Mouse (Mus musculus) midbrain, embryonic 14.5 days (tissue): ENCODE measurements around the gene Mbtps2. TPM values are rescaled to one million over a fixed set of nuclear protein-coding genes. Genes with fewer than 3 reads are reported as not detected.

Experiments
- ATAC-seq: fragments of 200-750 bp; cut with Nextera tagmentation; 2 replicates; pipeline ENCODE4 v1.8.0; 2017; ENCODE audit warnings: moderate number of reproducible peaks, moderate library complexity; ENCODE audit not compliant: low FRiP score, low TSS enrichment
- DNase-seq: peaks from one replicate; pipeline ENCODE4 v3.0.0-alpha.2; 2015
- H3K27ac ChIP-seq: fragments of 300-500 bp; sonication (generic); replicated peaks from 2 replicates; pipeline ENCODE4 v1.5.1; 2014; ENCODE audit warnings: mild to moderate bottlenecking, low read depth, low read length, moderate library complexity
- H3K27me3 ChIP-seq: fragments of 300-500 bp; sonication (generic); 2 replicates; pipeline ENCODE4 v1.6.1; 2014; ENCODE audit warnings: low read length, control low read depth, mixed read lengths; ENCODE audit not compliant: control insufficient read depth, insufficient read depth
- H3K36me3 ChIP-seq: fragments of 300-500 bp; sonication (generic); 2 replicates; pipeline ENCODE4 v1.6.1; 2014; ENCODE audit warnings: low read length, control low read depth; ENCODE audit not compliant: control insufficient read depth, insufficient read depth
- H3K4me1 ChIP-seq: fragments of 300-500 bp; sonication (generic); 2 replicates; pipeline ENCODE4 v1.6.1; 2014; ENCODE audit warnings: mild to moderate bottlenecking, antibody characterized with exemption, low read length, control low read depth; ENCODE audit not compliant: control insufficient read depth, insufficient read depth
- H3K4me2 ChIP-seq: fragments of 300-500 bp; sonication (generic); 2 replicates; pipeline ENCODE4 v1.6.1; 2014; ENCODE audit warnings: mild to moderate bottlenecking, low read length, moderate library complexity
- H3K4me3 ChIP-seq: fragments of 300-500 bp; sonication (generic); replicated peaks from 2 replicates; pipeline ENCODE4 v1.5.1; 2014; ENCODE audit warnings: low read depth, low read length
- H3K9ac ChIP-seq: fragments of 300-500 bp; sonication (generic); replicated peaks from 2 replicates; pipeline ENCODE4 v1.6.1; 2014; ENCODE audit warnings: mild to moderate bottlenecking, low read length, moderate library complexity
- H3K9me3 ChIP-seq: fragments of 300-500 bp; sonication (generic); 2 replicates; pipeline ENCODE4 v1.6.1; 2016; ENCODE audit warnings: low read length, control low read depth, mixed read lengths; ENCODE audit not compliant: control insufficient read depth
- WGBS: fragments of 180-500 bp; shearing (Covaris S2); extraction: QIAGEN DNeasy Blood & Tissue Kit; methylation state at CpG from one replicate; pipeline ENCODE4 v1.1.7; 2014; 5-methylcytosine and 5-hydroxymethylcytosine counted together
- polyA plus RNA-seq: library from polyadenylated mRNA; unstranded; fragments of >200 nt; fragmentation: Nextera tagmentation; extraction: Ambion mirVana; gene quantifications from 2 replicates; pipeline ENCODE4 v1.2.1, GENCODE M21; 2014

Gene Mbtps2
- polyA plus RNA-seq, 1 experiment from 2014 or later = 31.6 TPM

DNA sequence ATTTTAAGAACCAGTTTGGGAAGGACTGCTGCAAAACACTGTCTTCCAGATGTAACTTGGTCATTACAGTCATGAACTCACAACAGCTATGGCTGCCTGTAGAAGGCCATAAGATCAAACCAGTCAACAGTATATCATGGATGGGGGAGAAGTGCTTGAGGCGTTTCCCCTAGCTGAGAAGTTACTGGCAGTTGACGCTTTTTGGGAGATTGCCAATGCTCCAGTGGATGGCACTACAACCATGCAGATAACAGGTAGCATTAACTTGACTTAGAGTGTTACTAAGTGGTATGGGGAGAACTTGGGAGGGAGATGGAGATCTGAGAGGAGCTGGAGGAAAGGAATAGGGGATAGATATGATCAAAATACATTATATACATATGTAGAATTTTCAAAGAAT, 23.8 kb downstream of the Mbtps2 start:
- H3K4me3 ChIP-seq = no peak overlapping the region
- H3K27ac ChIP-seq = no peak overlapping the region
- ATAC-seq (no peak), DNase-seq (no peak)
- 0 out of 2 replicates have a peak, but pooled peaks cover 4% of the 10 kb centered on the region for H3K36me3 ChIP-seq
- no peak overlapping the region for H3K9ac ChIP-seq
- no peaks in the 10 kb centered on the region for H3K4me1 ChIP-seq
- WGBS = 81% methylated on average over 2 of the region's 2 CpGs
- no peaks in the 10 kb centered on the region for H3K9me3 ChIP-seq
- no peak overlapping the region for H3K4me2 ChIP-seq
- no peaks in the 10 kb centered on the region for H3K27me3 ChIP-seq

DNA sequence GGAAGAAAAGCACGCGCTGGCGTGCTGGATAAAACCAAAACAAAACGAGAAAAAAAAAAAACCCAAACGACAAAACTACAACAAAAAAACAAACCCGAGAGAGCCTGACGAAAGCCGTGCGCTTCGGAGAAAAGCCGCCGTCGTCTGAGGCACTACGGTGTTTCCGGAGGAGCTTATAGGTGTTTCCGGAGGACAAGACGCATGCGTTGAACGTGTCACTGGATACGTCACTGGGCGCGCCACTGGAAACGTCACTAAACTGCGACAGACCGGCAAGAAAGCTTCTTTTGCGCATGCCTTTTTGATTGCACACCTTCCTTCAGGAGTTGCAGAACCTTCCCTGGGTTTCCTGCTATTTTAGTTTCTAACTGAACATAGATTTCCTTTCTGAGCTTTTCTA, 29.7 kb downstream of the Mbtps2 start, which contains the start of gene Yy2:
Yy2 (minus strand) TSS at position 146 of the 400 bp plus-strand sequence.
- H3K4me2 ChIP-seq = no peak within 1 kb of the TSS
- H3K9ac ChIP-seq = no peak within 1 kb of the TSS
- no peak within 1 kb of the TSS for H3K4me3 ChIP-seq
- ATAC-seq = no peak
- no peak within 1 kb of the TSS for H3K27ac ChIP-seq
- 0 out of 2 replicates have a peak, but pooled peaks cover 13% of the 10 kb centered on the region for H3K36me3 ChIP-seq
- H3K4me1 ChIP-seq = no peaks in the 10 kb centered on the region
- no peaks in the 10 kb centered on the region for H3K27me3 ChIP-seq
- WGBS = 90% methylated on average over 26 of the region's 26 CpGs
- no peaks in the 10 kb centered on the region for H3K9me3 ChIP-seq
- no peak for DNase-seq

DNA sequence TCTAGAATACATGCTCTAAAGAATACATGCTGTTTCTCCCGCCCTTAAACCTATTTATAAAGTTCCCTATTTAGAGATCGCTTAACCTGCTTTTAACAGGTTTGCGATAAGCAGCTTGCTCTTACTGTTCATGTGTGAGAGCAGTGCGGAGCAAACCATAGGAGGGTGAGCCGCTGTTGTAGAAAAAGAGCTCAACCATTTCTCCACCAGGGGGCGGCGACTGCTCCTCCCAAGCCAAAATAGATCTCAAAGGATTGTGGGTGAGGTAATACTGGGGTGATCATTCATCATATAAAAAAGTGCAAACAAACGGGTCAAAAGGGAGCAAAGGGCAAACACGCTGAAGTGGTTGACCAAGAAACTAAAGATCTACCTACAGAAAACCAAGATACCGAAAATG, 34.7 kb downstream of the Mbtps2 start:
- Histone ChIP-seq H3K36me3 (0 out of 2 replicates have a peak, but pooled peaks cover 11% of the 10 kb centered on the region), H3K4me2 (no peak overlapping the region), H3K4me3 (no peak overlapping the region), H3K27me3 (no peaks in the 10 kb centered on the region), H3K27ac (no peak overlapping the region), H3K4me1 (no peaks in the 10 kb centered on the region), H3K9ac (no peak overlapping the region), H3K9me3 (no peaks in the 10 kb centered on the region)
- ATAC-seq (no peak), DNase-seq (no peak)
- 80% methylated on average over 10 of the region's 10 CpGs for WGBS

GRCm38 (mm10) chrX:157547082-157547481, 51.4 kb downstream of the Mbtps2 start:
- no peaks in the 10 kb centered on the region for H3K9me3 ChIP-seq
- 24% methylated on average over 3 of the region's 3 CpGs for WGBS
- peak; percentile 62; the same call in 1 of the 2 replicates for ATAC-seq
- H3K4me2 ChIP-seq = no peak overlapping the region
- peak; percentile 48 for DNase-seq
- H3K4me3 ChIP-seq = no peak overlapping the region
- no peak overlapping the region for H3K9ac ChIP-seq
- no peaks in the 10 kb centered on the region for H3K27me3 ChIP-seq
- no peaks in the 10 kb centered on the region; the same call in 1 of the 2 replicates for H3K4me1 ChIP-seq
- 0 out of 2 replicates have a peak overlapping the region, but pooled peaks have one; percentile 20 for H3K27ac ChIP-seq
- H3K36me3 ChIP-seq = no peaks in the 10 kb centered on the region

- Histone ChIP-seq H3K36me3 (no peaks in the 10 kb centered on the region), H3K4me1 (no peaks in the 10 kb centered on the region), H3K9ac (no peak overlapping the region), H3K27ac (no peak overlapping the region), H3K27me3 (no peaks in the 10 kb centered on the region), H3K9me3 (no peaks in the 10 kb centered on the region), H3K4me3 (no peak overlapping the region), H3K4me2 (no peak overlapping the region)
- ATAC-seq = no peak
- 69% methylated on average over 5 of the region's 5 CpGs for WGBS
- DNase-seq = no peak
These were observed 92.1 kb downstream of the Mbtps2 start for GRCm38 (mm10) chrX:157506400-157506799.

GRCm38 (mm10) chrX:157504506-157504905, 94.0 kb downstream of the Mbtps2 start:
- H3K4me3 ChIP-seq = no peak overlapping the region
- H3K36me3 ChIP-seq = no peaks in the 10 kb centered on the region
- H3K27me3 ChIP-seq = no peaks in the 10 kb centered on the region
- no peak overlapping the region for H3K9ac ChIP-seq
- 75% methylated on average over 1 of the region's 1 CpGs for WGBS
- H3K4me1 ChIP-seq = no peaks in the 10 kb centered on the region
- H3K4me2 ChIP-seq = no peak overlapping the region
- no peaks in the 10 kb centered on the region for H3K9me3 ChIP-seq
- no peak for ATAC-seq
- no peak overlapping the region for H3K27ac ChIP-seq
- DNase-seq = no peak

GRCm38 (mm10) chrX:157501871-157502270, 96.6 kb downstream of the Mbtps2 start:
- Histone ChIP-seq H3K27ac (no peak overlapping the region), H3K27me3 (no peaks in the 10 kb centered on the region), H3K36me3 (no peaks in the 10 kb centered on the region), H3K9me3 (no peaks in the 10 kb centered on the region), H3K4me1 (no peaks in the 10 kb centered on the region), H3K4me3 (no peak overlapping the region), H3K4me2 (no peak overlapping the region), H3K9ac (no peak overlapping the region)
- ATAC-seq (no peak), DNase-seq (no peak)
- 79% methylated on average over 2 of the region's 2 CpGs for WGBS

DNA sequence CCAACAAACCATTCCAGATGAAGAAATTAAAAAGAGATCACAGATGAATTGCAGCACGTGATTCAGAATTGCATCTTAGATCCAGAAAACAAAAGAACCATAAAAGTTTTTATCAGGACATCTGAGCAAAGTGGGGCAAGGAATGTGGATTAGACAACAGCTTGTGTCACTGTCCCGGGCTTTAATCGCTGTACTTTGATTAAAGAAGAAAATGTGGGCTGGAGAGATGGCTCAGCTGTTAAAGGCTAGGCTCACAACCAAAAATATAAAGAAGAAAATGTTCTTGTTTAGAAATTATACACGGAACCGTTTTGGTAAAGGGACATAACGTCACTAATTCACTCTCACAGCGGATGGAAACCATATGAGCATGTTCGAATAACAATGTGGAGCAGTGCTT, 98.5 kb downstream of the Mbtps2 start:
- Histone ChIP-seq H3K4me3 (no peak overlapping the region), H3K36me3 (no peaks in the 10 kb centered on the region), H3K9ac (no peak overlapping the region), H3K27ac (no peak overlapping the region), H3K4me1 (no peaks in the 10 kb centered on the region), H3K4me2 (no peak overlapping the region), H3K9me3 (no peaks in the 10 kb centered on the region), H3K27me3 (no peaks in the 10 kb centered on the region)
- no peak for ATAC-seq
- 82% methylated on average over 8 of the region's 8 CpGs for WGBS
- no peak for DNase-seq

DNA sequence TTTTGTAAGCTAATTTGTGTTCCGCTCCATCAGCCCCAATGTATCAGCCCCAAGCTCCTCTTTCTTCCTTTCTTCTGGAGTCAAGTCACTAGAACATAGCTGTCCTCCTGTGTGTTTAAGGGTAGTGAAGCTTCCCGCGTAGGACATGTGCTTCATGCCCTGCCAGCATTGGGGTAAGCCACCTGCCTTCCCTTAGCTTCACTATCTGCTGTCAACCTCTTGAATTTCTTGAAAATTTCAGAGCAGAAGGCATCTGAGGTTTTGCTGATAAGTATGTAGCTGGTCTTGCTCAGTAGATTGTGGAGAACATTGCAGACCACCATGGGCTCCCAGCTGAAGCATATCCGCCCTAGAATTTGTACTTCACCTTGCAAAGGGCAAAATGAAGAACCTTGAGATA, 105.4 kb downstream of the Mbtps2 start:
- Histone ChIP-seq H3K4me3 (no peak overlapping the region), H3K27me3 (no peaks in the 10 kb centered on the region), H3K4me2 (no peak overlapping the region), H3K9me3 (no peaks in the 10 kb centered on the region), H3K27ac (no peak overlapping the region), H3K9ac (no peak overlapping the region), H3K4me1 (0 out of 2 replicates have a peak, but pooled peaks cover 2% of the 10 kb centered on the region), H3K36me3 (no peaks in the 10 kb centered on the region)
- ATAC-seq (no peak), DNase-seq (no peak)
- 78% methylated on average over 4 of the region's 4 CpGs for WGBS
